Mouse (Mus musculus) heart, postnatal 14 days (tissue): ENCODE measurements around the gene Bsg. TPM values are rescaled to one million over a fixed set of nuclear protein-coding genes. Genes with fewer than 3 reads are reported as not detected.

Experiments used
- DNase-seq, 2 experiments: peaks; one replicate each; pipeline ENCODE4 v3.0.0; 2021 to 2022
- intact Hi-C: fragments of 180-260 bp; cut with DNase I; formaldehyde crosslinking; loops from one replicate; pipeline ENCODE4 v1.15.1; 2025
- total RNA-seq, 2 experiments: library from RNA; stranded (reverse); gene quantifications; 2 replicates each; pipeline ENCODE4 v1.2.3; 2021

The Bsg gene
- total RNA-seq, 2 experiments from 2014 or later: 1,285 to 1,330 TPM

GRCm38 (mm10) chr10:79760603-79761143 is 56.4 kb downstream of the Bsg start:
- DNase-seq: no peak
- intact Hi-C loops: no loop called here

Other genes starting within 250 kb of the Bsg start
- not detected for gene Vmn2r83, start 235.8 kb upstream of the Bsg start, total RNA-seq
- gene Plpp2, start 170.7 kb upstream of the Bsg start, total RNA-seq: 1 to 10 TPM; 2.4 to 3.1 TPM
- 10 to 100 TPM in 1 of 2 experiments, 1 to 10 TPM in 1; 9.2 to 12.4 TPM for gene Mier2, start 149.3 kb upstream of the Bsg start, total RNA-seq
- not detected for gene Theg, start 117.2 kb upstream of the Bsg start, total RNA-seq
- gene C2cd4c, start 90.5 kb upstream of the Bsg start, total RNA-seq: not detected
- gene Shc2, start 66.6 kb upstream of the Bsg start, total RNA-seq: 1 to 10 TPM; 3.5 to 4.0 TPM
- not detected for gene Odf3l2, start 58.8 kb upstream of the Bsg start, total RNA-seq
- gene Madcam1, start 39.9 kb upstream of the Bsg start, total RNA-seq: under 1 TPM in 1 of 2 experiments, not detected in 1; 0.37 TPM
- gene Tpgs1, start 35.1 kb upstream of the Bsg start, total RNA-seq: 10 to 100 TPM; 21.7 to 23.0 TPM
- 100 to 1,000 TPM; 158 to 159 TPM for gene Cdc34, start 22.3 kb upstream of the Bsg start, total RNA-seq
- gene Gzmm, start 15.5 kb upstream of the Bsg start, total RNA-seq: 1 to 10 TPM; 4.5 to 5.4 TPM
- 10 to 100 TPM; 35.7 to 38.7 TPM for gene Hcn2, start 12.1 kb downstream of the Bsg start, total RNA-seq
- 10 to 100 TPM; 45.3 to 46.8 TPM for gene Polrmt, start 42.1 kb downstream of the Bsg start, total RNA-seq
- not detected for gene Fgf22, start 50.6 kb downstream of the Bsg start, total RNA-seq
- gene Rnf126, start 62.5 kb downstream of the Bsg start, total RNA-seq: 10 to 100 TPM; 25.9 to 26.7 TPM
- gene Fstl3, start 72.8 kb downstream of the Bsg start, total RNA-seq: 1 to 10 TPM; 2.8 to 3.4 TPM
- gene Prss57, start 86.5 kb downstream of the Bsg start, total RNA-seq: under 1 TPM in 1 of 2 experiments, not detected in 1; 0.51 TPM
- 10 to 100 TPM; 71.8 to 86.5 TPM for gene Palm, start 89.1 kb downstream of the Bsg start, total RNA-seq
- under 1 TPM; 0.26 to 0.54 TPM for gene Misp, start 116.5 kb downstream of the Bsg start, total RNA-seq
- gene Ptbp1, start 149.9 kb downstream of the Bsg start, total RNA-seq: 10 to 100 TPM; 82.2 TPM
- gene Prtn3, start 170.0 kb downstream of the Bsg start, total RNA-seq: under 1 TPM in 1 of 2 experiments, not detected in 1; 0.29 TPM
- under 1 TPM; 0.20 to 0.29 TPM for gene Plppr3, start 170.1 kb downstream of the Bsg start, total RNA-seq
- gene Elane, start 181.8 kb downstream of the Bsg start, total RNA-seq: not detected
- gene Cfd, start 186.4 kb downstream of the Bsg start, total RNA-seq: 10 to 100 TPM; 14.2 to 77.3 TPM
- gene Med16, start 204.4 kb downstream of the Bsg start, total RNA-seq: 10 to 100 TPM; 48.3 to 51.5 TPM
- gene Gm26602, start 206.4 kb downstream of the Bsg start, total RNA-seq: not detected
- under 1 TPM; 0.41 to 0.43 TPM for gene Kiss1r, start 212.5 kb downstream of the Bsg start, total RNA-seq
- gene R3hdm4, start 216.7 kb downstream of the Bsg start, total RNA-seq: 10 to 100 TPM; 81.8 to 93.4 TPM
- gene Arid3a, start 222.6 kb downstream of the Bsg start, total RNA-seq: 1 to 10 TPM; 2.2 to 2.6 TPM